Mouse (Mus musculus): ENCODE data around the gene Tnrc6b. TPM values are rescaled to one million over a fixed set of nuclear protein-coding genes. Genes with fewer than 3 reads are reported as not detected.
"Not testable (repeated sequence)": the region's sequence is repeated elsewhere in the genome, so short reads cannot be mapped to it uniquely, and the experiment has no call there.

Gene Tnrc6b
- polyA plus RNA-seq, 1 experiment from 2014 or later, result 41.6 TPM

DNA sequence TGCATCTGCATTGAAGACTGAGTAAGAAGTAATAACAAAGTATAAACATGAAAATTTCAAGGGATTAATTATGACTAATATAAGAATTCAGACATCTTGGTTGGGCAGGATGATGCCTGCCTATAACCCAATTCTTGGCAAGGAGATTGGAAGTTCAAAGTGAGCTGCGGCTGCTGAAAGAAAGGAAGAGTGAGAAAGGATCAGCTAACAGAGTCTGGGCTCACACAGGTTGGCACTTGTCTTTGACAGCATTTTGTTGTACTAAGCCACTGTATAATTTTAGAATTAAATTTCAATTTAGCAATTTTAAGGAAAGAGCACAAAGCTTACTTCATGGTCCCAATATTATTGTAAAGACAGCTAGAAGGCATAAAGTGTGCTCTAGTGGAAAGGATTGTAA is 150.2 kb downstream of the Tnrc6b start:
- no peaks in the 10 kb centered on the region for H3K9me3 ChIP-seq (ENCODE audit: control insufficient read depth, low read length)

DNA sequence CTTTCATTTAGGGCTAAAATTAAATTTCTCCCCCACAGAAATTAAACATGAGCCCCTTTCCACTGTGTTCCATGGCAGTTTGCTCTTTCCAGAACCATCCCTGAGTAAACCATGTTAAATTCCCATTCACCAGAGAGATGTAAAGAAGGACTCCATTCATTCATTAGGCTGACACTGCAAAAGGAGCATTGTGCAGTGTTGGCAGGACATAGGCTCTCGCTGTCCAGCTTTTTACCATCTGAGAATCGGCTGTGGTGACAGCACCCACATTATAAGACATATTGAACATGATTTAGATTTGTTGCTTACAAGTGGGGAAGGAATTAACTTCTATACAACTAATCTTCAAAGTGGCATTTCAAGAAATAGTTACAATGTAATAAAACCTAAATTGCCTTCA is 150.9 kb downstream of the Tnrc6b start:
- ATAC-seq, result no peak
- Histone ChIP-seq H3K27me3 (replicated peaks; ENCODE audit: control insufficient read depth, insufficient read depth, low read length) (no peaks in the 10 kb centered on the region), H3K27ac (ENCODE audit: low read length) (no peak overlapping the region), H3K4me2 (ENCODE audit: low read length) (no peak overlapping the region), H3K9ac (replicated peaks; ENCODE audit: low read depth, low read length) (no peak overlapping the region), H3K4me3 (replicated peaks; ENCODE audit: low read length) (no peak overlapping the region), H3K4me1 (replicated peaks; ENCODE audit: control insufficient read depth, insufficient read depth, low read length) (peaks cover 5% of the 10 kb centered on the region), H3K9me3 (ENCODE audit: control insufficient read depth, low read length) (no peaks in the 10 kb centered on the region), H3K36me3 (ENCODE audit: control insufficient read depth, insufficient read depth) (no peaks in the 10 kb centered on the region)
- WGBS, result 11% methylated on average over 2 of the region's 2 CpGs

More for the DNA sequence above, 150.2 kb downstream of the Tnrc6b start:
- Histone ChIP-seq H3K27me3 (replicated peaks; ENCODE audit: control insufficient read depth, insufficient read depth, low read length) (no peaks in the 10 kb centered on the region), H3K36me3 (ENCODE audit: control insufficient read depth, insufficient read depth) (no peaks in the 10 kb centered on the region), H3K4me2 (ENCODE audit: low read length) (no peak overlapping the region), H3K27ac (ENCODE audit: low read length) (no peak overlapping the region), H3K4me3 (replicated peaks; ENCODE audit: low read length) (no peak overlapping the region), H3K9ac (replicated peaks; ENCODE audit: low read depth, low read length) (no peak overlapping the region), H3K4me1 (replicated peaks; ENCODE audit: control insufficient read depth, insufficient read depth, low read length) (peaks cover 5% of the 10 kb centered on the region)
- ATAC-seq, result no peak
- WGBS, result 65% methylated on average over 1 of the region's 1 CpGs

GRCm38 (mm10) chr15:80868603-80869002 is 157.5 kb downstream of the Tnrc6b start:
- WGBS, result 92% methylated on average over 4 of the region's 4 CpGs
- ATAC-seq; H3K4me2 ChIP-seq (ENCODE audit: low read length); H3K27me3 ChIP-seq (replicated peaks; ENCODE audit: control insufficient read depth, insufficient read depth, low read length); H3K36me3 ChIP-seq (ENCODE audit: control insufficient read depth, insufficient read depth); H3K4me3 ChIP-seq (replicated peaks; ENCODE audit: low read length); H3K27ac ChIP-seq (ENCODE audit: low read length); H3K9ac ChIP-seq (replicated peaks; ENCODE audit: low read depth, low read length); H3K4me1 ChIP-seq (replicated peaks; ENCODE audit: control insufficient read depth, insufficient read depth, low read length); H3K9me3 ChIP-seq (ENCODE audit: control insufficient read depth, low read length): not testable (repeated sequence)

GRCm38 (mm10) chr15:80874726-80875125 is 163.6 kb downstream of the Tnrc6b start:
- Histone ChIP-seq H3K9ac (replicated peaks; ENCODE audit: low read depth, low read length) (no peak overlapping the region), H3K9me3 (ENCODE audit: control insufficient read depth, low read length) (no peaks in the 10 kb centered on the region), H3K4me2 (ENCODE audit: low read length) (no peak overlapping the region), H3K36me3 (ENCODE audit: control insufficient read depth, insufficient read depth) (peaks cover 6% of the 10 kb centered on the region), H3K4me3 (replicated peaks; ENCODE audit: low read length) (no peak overlapping the region), H3K27ac (ENCODE audit: low read length) (no peak overlapping the region), H3K27me3 (replicated peaks; ENCODE audit: control insufficient read depth, insufficient read depth, low read length) (no peaks in the 10 kb centered on the region), H3K4me1 (replicated peaks; ENCODE audit: control insufficient read depth, insufficient read depth, low read length) (no peaks in the 10 kb centered on the region; the same call in 1 of the 2 replicates)
- ATAC-seq, result no peak
- WGBS, result 60% methylated on average over 3 of the region's 3 CpGs

DNA sequence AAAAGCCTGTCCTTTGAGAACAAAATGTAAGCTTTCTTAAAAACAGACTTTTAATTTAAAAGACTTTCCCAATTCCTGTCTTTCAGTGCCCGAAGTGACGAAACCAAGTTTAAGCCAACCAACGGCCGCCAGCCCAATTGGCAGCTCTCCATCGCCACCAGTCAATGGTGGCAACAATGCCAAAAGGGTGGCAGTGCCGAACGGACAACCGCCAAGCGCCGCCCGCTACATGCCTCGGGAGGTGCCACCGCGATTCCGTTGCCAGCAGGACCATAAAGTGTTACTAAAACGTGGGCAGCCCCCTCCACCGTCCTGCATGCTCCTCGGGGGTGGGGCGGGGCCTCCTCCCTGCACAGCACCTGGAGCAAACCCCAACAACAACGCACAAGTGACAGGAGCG is 165.1 kb downstream of the Tnrc6b start:
- 61% methylated on average over 21 of the region's 21 CpGs for WGBS
- no peak overlapping the region for H3K4me3 ChIP-seq (replicated peaks; ENCODE audit: low read length)
- ATAC-seq, result no peak
- H3K9me3 ChIP-seq (ENCODE audit: control insufficient read depth, low read length), result no peaks in the 10 kb centered on the region
- H3K4me1 ChIP-seq (replicated peaks; ENCODE audit: control insufficient read depth, insufficient read depth, low read length), result no peaks in the 10 kb centered on the region; the same call in 1 of the 2 replicates
- H3K27ac ChIP-seq (ENCODE audit: low read length), result no peak overlapping the region
- H3K9ac ChIP-seq (replicated peaks; ENCODE audit: low read depth, low read length), result no peak overlapping the region
- no peak overlapping the region for H3K4me2 ChIP-seq (ENCODE audit: low read length)
- H3K27me3 ChIP-seq (replicated peaks; ENCODE audit: control insufficient read depth, insufficient read depth, low read length), result no peaks in the 10 kb centered on the region
- H3K36me3 ChIP-seq (ENCODE audit: control insufficient read depth, insufficient read depth), result peaks cover 15% of the 10 kb centered on the region

GRCm38 (mm10) chr15:80884095-80884494 is 173.0 kb downstream of the Tnrc6b start:
- peaks cover 27% of the 10 kb centered on the region for H3K36me3 ChIP-seq (ENCODE audit: control insufficient read depth, insufficient read depth)
- H3K9me3 ChIP-seq (ENCODE audit: control insufficient read depth, low read length), result no peaks in the 10 kb centered on the region
- no peaks in the 10 kb centered on the region for H3K4me1 ChIP-seq (replicated peaks; ENCODE audit: control insufficient read depth, insufficient read depth, low read length)
- no peak for ATAC-seq
- WGBS, result 92% methylated on average over 8 of the region's 8 CpGs
- H3K27me3 ChIP-seq (replicated peaks; ENCODE audit: control insufficient read depth, insufficient read depth, low read length), result no peaks in the 10 kb centered on the region
- H3K4me2 ChIP-seq (ENCODE audit: low read length), result no peak overlapping the region
- no peak overlapping the region for H3K4me3 ChIP-seq (replicated peaks; ENCODE audit: low read length)
- H3K9ac ChIP-seq (replicated peaks; ENCODE audit: low read depth, low read length), result no peak overlapping the region
- no peak overlapping the region for H3K27ac ChIP-seq (ENCODE audit: low read length)

GRCm38 (mm10) chr15:80886361-80887156 is 175.4 kb downstream of the Tnrc6b start:
- Histone ChIP-seq H3K27ac (ENCODE audit: low read length) (no peak overlapping the region), H3K36me3 (ENCODE audit: control insufficient read depth, insufficient read depth) (peaks cover 26% of the 10 kb centered on the region), H3K4me2 (ENCODE audit: low read length) (no peak overlapping the region), H3K27me3 (replicated peaks; ENCODE audit: control insufficient read depth, insufficient read depth, low read length) (no peaks in the 10 kb centered on the region), H3K4me3 (replicated peaks; ENCODE audit: low read length) (no peak overlapping the region), H3K9me3 (ENCODE audit: control insufficient read depth, low read length) (no peaks in the 10 kb centered on the region), H3K4me1 (replicated peaks; ENCODE audit: control insufficient read depth, insufficient read depth, low read length) (no peaks in the 10 kb centered on the region), H3K9ac (replicated peaks; ENCODE audit: low read depth, low read length) (no peak overlapping the region)
- ATAC-seq, result no peak
- 94% methylated on average over 1 of the region's 1 CpGs for WGBS

GRCm38 (mm10) chr15:80892341-80892740 is 181.2 kb downstream of the Tnrc6b start:
- no peaks in the 10 kb centered on the region for H3K4me1 ChIP-seq (replicated peaks; ENCODE audit: control insufficient read depth, insufficient read depth, low read length)
- H3K9me3 ChIP-seq (ENCODE audit: control insufficient read depth, low read length), result no peaks in the 10 kb centered on the region
- 98% methylated on average over 3 of the region's 3 CpGs for WGBS
- H3K4me3 ChIP-seq (replicated peaks; ENCODE audit: low read length), result no peak overlapping the region
- H3K27me3 ChIP-seq (replicated peaks; ENCODE audit: control insufficient read depth, insufficient read depth, low read length), result no peaks in the 10 kb centered on the region
- no peak overlapping the region for H3K9ac ChIP-seq (replicated peaks; ENCODE audit: low read depth, low read length)
- peaks cover 42% of the 10 kb centered on the region for H3K36me3 ChIP-seq (ENCODE audit: control insufficient read depth, insufficient read depth)
- H3K4me2 ChIP-seq (ENCODE audit: low read length), result no peak overlapping the region
- no peak for ATAC-seq
- no peak overlapping the region for H3K27ac ChIP-seq (ENCODE audit: low read length)

DNA sequence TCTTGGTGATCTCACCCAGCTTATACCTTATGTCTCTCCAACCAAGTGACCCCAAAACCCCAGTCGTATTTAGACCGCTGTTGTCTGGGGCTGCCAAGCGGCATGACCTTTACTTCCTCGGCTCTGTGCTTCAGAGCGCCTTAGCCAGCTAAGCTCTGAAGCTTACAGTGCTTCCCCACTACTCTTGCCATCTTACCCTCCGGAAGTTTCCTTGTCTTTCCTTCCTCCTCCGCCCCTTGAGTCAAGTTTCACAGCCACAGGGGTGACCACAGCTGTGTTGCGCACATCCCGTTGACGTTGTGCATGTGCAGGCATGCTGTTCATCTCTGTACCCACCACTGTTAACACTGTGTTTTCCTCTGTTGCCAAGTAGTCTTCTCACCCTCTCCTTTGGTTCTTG is 185.6 kb downstream of the Tnrc6b start:
- Histone ChIP-seq H3K4me2 (ENCODE audit: low read length) (no peak overlapping the region), H3K27me3 (replicated peaks; ENCODE audit: control insufficient read depth, insufficient read depth, low read length) (no peaks in the 10 kb centered on the region), H3K27ac (ENCODE audit: low read length) (no peak overlapping the region)

More for the DNA sequence above, 185.6 kb downstream of the Tnrc6b start:
- 95% methylated on average over 10 of the region's 10 CpGs for WGBS
- H3K4me1 ChIP-seq (replicated peaks; ENCODE audit: control insufficient read depth, insufficient read depth, low read length), result no peaks in the 10 kb centered on the region
- peaks cover 28% of the 10 kb centered on the region for H3K36me3 ChIP-seq (ENCODE audit: control insufficient read depth, insufficient read depth)
- H3K9me3 ChIP-seq (ENCODE audit: control insufficient read depth, low read length), result no peaks in the 10 kb centered on the region
- ATAC-seq, result no peak
- no peak overlapping the region for H3K4me3 ChIP-seq (replicated peaks; ENCODE audit: low read length)
- H3K9ac ChIP-seq (replicated peaks; ENCODE audit: low read depth, low read length), result no peak overlapping the region

Data from forebrain, embryonic 16.5 days (tissue).